Mouse (Mus musculus) cortical plate, adult 2 months (tissue): ENCODE measurements around the gene Nlrp6.

Experiments used
- CTCF ChIP-seq: fragments of 200-500 bp; IDR thresholded peaks from 2 replicates; pipeline ENCODE4 v1.5.1; 2011; ENCODE audit warnings: mild to moderate bottlenecking, control low read depth, low read length; ENCODE audit not compliant: insufficient read depth; ENCODE audit errors: extremely low read depth
- POLR2A ChIP-seq: fragments of 200-500 bp; IDR thresholded peaks from 2 replicates; pipeline ENCODE4 v1.6.1; 2011; ENCODE audit warnings: mild to moderate bottlenecking, low read length, control low read depth; ENCODE audit not compliant: insufficient read depth; ENCODE audit errors: extremely low read depth

- TF ChIP-seq CTCF (no peak), POLR2A (no peak)
Measured at GRCm38 (mm10) chr7:140967862-140968591, 47.3 kb downstream of the Nlrp6 start.
